Comparison of ENCODE assay signal across 8 mouse cellular contexts in the genomic region with DNA sequence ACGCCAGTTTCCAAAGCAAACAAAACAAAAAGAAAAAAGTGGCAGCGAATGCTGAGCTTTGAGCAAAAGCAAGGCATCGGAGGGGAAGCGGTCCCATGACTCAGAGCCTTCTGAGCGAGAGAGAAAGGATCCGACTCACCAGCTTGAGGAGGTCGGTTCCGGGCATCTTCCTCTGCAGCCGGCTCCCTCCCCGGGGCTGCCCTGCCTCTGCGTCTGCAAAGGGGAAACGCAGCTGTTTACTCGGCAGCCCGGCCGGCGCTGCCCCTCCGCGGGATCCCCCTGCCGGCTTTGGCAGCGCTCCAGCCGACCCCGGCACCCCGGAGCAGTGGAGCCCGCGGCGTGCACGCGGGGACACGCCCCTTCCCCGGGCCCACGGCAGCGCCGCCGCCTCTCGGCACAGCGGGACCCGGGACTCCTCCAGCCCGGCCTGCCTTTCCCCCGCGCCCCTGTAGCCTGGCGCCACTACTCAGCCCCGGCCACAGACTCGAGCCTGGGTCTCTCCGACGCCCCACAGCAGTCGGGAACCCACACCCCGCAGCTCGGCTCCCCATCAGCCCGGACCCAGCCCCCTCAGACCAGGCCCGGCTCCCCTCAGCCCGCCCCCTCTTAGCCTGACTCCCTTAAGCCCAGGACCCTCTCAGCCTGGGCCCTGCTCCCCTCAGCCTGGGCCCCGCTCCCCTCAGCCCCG. TPM values are rescaled to one million over a fixed set of nuclear protein-coding genes. Genes with fewer than 3 reads are reported as not detected.
DNase-seq lines count a peak whose midpoint lies in the region; ATAC-seq and TF ChIP-seq lines count a peak whose summit lies in the region.

No protein-coding gene starts in this region.

- ATAC-seq in forebrain, embryonic 16.5 days = peak; percentile 52

- WGBS in forebrain, embryonic 16.5 days = under 1% methylated on average over 49 of the region's 53 CpGs

- H3K27me3 ChIP-seq in forebrain, embryonic 16.5 days (replicated peaks; ENCODE audit: control insufficient read depth, insufficient read depth, low read length) = no peaks in the 10 kb centered on the region

- no peaks in the 10 kb centered on the region; a peak in 1 of 4 replicates for H3K4me1 ChIP-seq in ES-E14 (ENCODE audit: control insufficient read depth in 2 of 2, insufficient read depth in 2 of 2, low read length in 2 of 2, poor library complexity in 1 of 2)
- peaks cover 5% of the 10 kb centered on the region for H3K4me1 ChIP-seq in forebrain, embryonic 16.5 days (replicated peaks; ENCODE audit: control insufficient read depth, insufficient read depth, low read length)

- no peaks in the 10 kb centered on the region for H3K9me3 ChIP-seq in ES-E14 (ENCODE audit: control insufficient read depth, insufficient read depth, low read depth, low read length)
- H3K9me3 ChIP-seq in forebrain, embryonic 16.5 days (ENCODE audit: control insufficient read depth, low read length) = no peaks in the 10 kb centered on the region

- DNase-seq in ES-E14 (ENCODE audit: low read depth, low spot score) = peak; percentile 49
- peak; percentile 44 to 60 for DNase-seq in cerebellum, adult 18-20 months
- DNase-seq in heart, postnatal 4 days = peak; percentile 66
- peak; percentile 60 to 68 for DNase-seq in layer of hippocampus, postnatal 10 days (ENCODE audit: low spot score in 2 of 2)
- DNase-seq in lung, postnatal 14 days = peak; percentile 49
- peak; percentile 68 for DNase-seq in ovary, postnatal 36 days (ENCODE audit: low spot score)
- peak; percentile 83 for DNase-seq in thymus, postnatal 14 days

- H3K27ac ChIP-seq in ES-E14 (ENCODE audit: insufficient read depth, low read depth, low read length, poor library complexity, severe bottlenecking) = peak overlapping the region; percentile 89
- peak overlapping the region; percentile 97 for H3K27ac ChIP-seq in forebrain, embryonic 16.5 days (ENCODE audit: low read length)

- H3K9ac ChIP-seq in ES-E14 (ENCODE audit: insufficient read depth, low read depth, low read length, poor library complexity, severe bottlenecking) = peak overlapping the region; percentile 83
- peak overlapping the region; percentile 76 for H3K9ac ChIP-seq in forebrain, embryonic 16.5 days (replicated peaks; ENCODE audit: low read depth, low read length)

- H3K36me3 ChIP-seq in ES-E14 (ENCODE audit: control insufficient read depth, insufficient read depth, low read length, poor library complexity, severe bottlenecking) = no peaks in the 10 kb centered on the region
- 0 out of 2 replicates have a peak, but pooled peaks cover 2% of the 10 kb centered on the region for H3K36me3 ChIP-seq in forebrain, embryonic 16.5 days (ENCODE audit: control insufficient read depth, insufficient read depth)

- in situ Hi-C loops in ES-E14 (cut with MboI; ENCODE audit: low sequenced_read_pairs in 2 of 2, unreplicated experiment in 2 of 2) = loop anchor here in 1 of 2 experiments (10.0 kb wide), 1 partner anchor 321 kb away; no protein-coding TSS in a partner anchor

- H3K4me3 ChIP-seq in ES-E14 (ENCODE audit: insufficient read depth in 1 of 2, low read depth in 1 of 2, low read length in 2 of 2, poor library complexity in 1 of 2, severe bottlenecking in 1 of 2) = peak overlapping the region; percentile 85 to 86
- peak overlapping the region; percentile 81 for H3K4me3 ChIP-seq in forebrain, embryonic 16.5 days (replicated peaks; ENCODE audit: low read length)

- H3K4me2 ChIP-seq in forebrain, embryonic 16.5 days (ENCODE audit: low read length) = peak overlapping the region; percentile 74

TF ChIP-seq in ES-E14, 5 proteins besides CTCF, POLR2A, EP300 and RAD21:
- TF ChIP-seq ZC3H11A (IDR thresholded peaks at IDR 0.05; ENCODE audit: borderline replicate concordance, low read depth, low read length) (no peak), MAFK (IDR thresholded peaks at IDR 0.05; ENCODE audit: insufficient read depth, low read depth, low read length) (no peak), CHD2 (IDR thresholded peaks at IDR 0.05; ENCODE audit: low read depth, low read length) (no peak), HCFC1 (IDR thresholded peaks at IDR 0.05; ENCODE audit: borderline replicate concordance, insufficient read depth, low read length) (no peak; the same call in 1 of the 2 replicates), ZNF384 (IDR thresholded peaks at IDR 0.05; ENCODE audit: low read depth, low read length) (no peak)

RNA-seq across cellular contexts. Expression of gene Sgpl1, which starts 1.2 kb away (rescaled TPM):
- total RNA-seq in ES-E14 (2012; rRNA removed) = 103 and 109 TPM in 2 replicates
- 64.0 and 69.2 TPM in 2 replicates for polyA plus RNA-seq in forebrain, embryonic 16.5 days (2015; fragmentation: Nextera tagmentation; extraction: Ambion mirVana)
- total RNA-seq in heart, postnatal 4 days (2021) = 10 to 100 TPM; 26.2 to 29.3 TPM
- 10 to 100 TPM; 33.0 to 33.3 TPM for total RNA-seq in layer of hippocampus, postnatal 10 days (2021)

RNA-seq across cellular contexts. Expression of gene Tbata, which starts 25.5 kb away (rescaled TPM):
- not detected in 2 replicates for total RNA-seq in ES-E14 (2012; rRNA removed)
- polyA plus RNA-seq in forebrain, embryonic 16.5 days (2015; fragmentation: Nextera tagmentation; extraction: Ambion mirVana) = 1.3 and 1.5 TPM in 2 replicates
- not detected for total RNA-seq in heart, postnatal 4 days (2021)
- total RNA-seq in layer of hippocampus, postnatal 10 days (2021) = 1 to 10 TPM; 4.2 to 4.9 TPM

RNA-seq across cellular contexts. Expression of gene Pcbd1, which starts 57.1 kb away (rescaled TPM):
- 5.5 and 9.5 TPM in 2 replicates for total RNA-seq in ES-E14 (2012; rRNA removed)
- 12.9 and 16.1 TPM in 2 replicates for polyA plus RNA-seq in forebrain, embryonic 16.5 days (2015; fragmentation: Nextera tagmentation; extraction: Ambion mirVana)
- 10 to 100 TPM; 20.8 to 21.8 TPM for total RNA-seq in heart, postnatal 4 days (2021)
- total RNA-seq in layer of hippocampus, postnatal 10 days (2021) = 10 to 100 TPM; 13.3 to 17.9 TPM

Comparison
In these comparisons a context has a peak if more than half of its experiments do, and no peak if none do; other contexts are left out.
1. Peak in every context shown above with its lines: DNase-seq, ATAC-seq, H3K4me3 ChIP-seq and H3K27ac ChIP-seq.